Mouse (Mus musculus): ENCODE results near the gene Ints1.
A peak's percentile ranks its signal among the peaks of the same experiment; 100 is the strongest.

DNA sequence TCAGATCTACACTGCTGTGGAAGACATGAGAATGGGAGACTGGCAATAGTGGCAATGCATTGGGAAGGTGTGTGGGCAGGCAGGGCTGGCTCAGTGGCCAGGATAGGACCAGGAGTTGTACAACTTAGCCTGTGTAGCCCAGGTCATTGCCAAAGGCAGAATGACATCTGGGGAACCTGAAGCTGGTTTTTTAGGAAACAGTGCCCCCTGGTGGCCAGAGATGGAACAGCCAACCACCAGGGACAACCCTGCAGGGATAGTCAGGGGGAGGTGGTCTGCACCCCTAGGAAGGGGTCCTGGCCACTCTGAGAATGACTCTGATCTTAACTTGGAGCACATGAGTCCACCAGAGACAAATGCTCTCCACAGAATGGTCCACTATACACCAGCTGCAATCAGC lies 24.9 kb downstream of the Ints1 start:
- TF ChIP-seq CTCF (IDR thresholded peaks at IDR 0.05; ENCODE audit: borderline replicate concordance, insufficient read depth, low read length) (peak; percentile 53; the same call in 1 of the 2 replicates), POLR2A (IDR thresholded peaks at IDR 0.05; ENCODE audit: low read depth, low read length) (no peak)
